Mouse (Mus musculus) testis, adult 2 months (tissue): ENCODE measurements at regions not wholly inside any gene's neighbourhood (a gene's known extent, or its start where the extent isn't known, plus 50 kb on each side); places are given as distances from the start of the nearest gene placed in this dataset.

Source experiments
- CTCF ChIP-seq: fragments of 200-500 bp; IDR thresholded peaks from 2 replicates; pipeline ENCODE4 v1.5.1; 2012; ENCODE audit warnings: low read depth, mild to moderate bottlenecking, inconsistent platforms, low read length, moderate library complexity; ENCODE audit not compliant: control insufficient read depth, insufficient read depth, insufficient replicate concordance
- POLR2A ChIP-seq: fragments of 200-500 bp; IDR thresholded peaks from 2 replicates; pipeline ENCODE4 v1.6.1; 2012; ENCODE audit warnings: low read depth, mild to moderate bottlenecking, inconsistent platforms, low read length, moderate library complexity; ENCODE audit not compliant: control insufficient read depth

DNA sequence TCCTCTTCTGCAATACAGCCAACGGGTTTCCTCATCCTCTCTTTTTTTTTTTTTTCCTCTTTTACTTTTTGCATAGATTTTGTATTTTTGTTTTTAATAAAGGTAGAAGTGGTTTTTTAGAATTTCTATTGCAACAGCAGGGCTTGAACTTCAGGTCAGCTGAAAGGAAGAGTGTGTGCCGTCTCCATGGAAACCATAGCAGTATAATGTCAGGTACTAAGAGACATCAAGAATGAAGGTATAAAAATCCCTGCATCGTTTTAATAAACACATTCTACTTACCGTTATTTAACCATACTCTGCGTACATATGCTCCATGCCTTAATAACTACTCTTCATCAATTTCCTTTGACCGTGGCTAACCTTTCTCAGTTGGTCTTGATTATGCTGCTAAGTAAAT is 390.0 kb downstream of the Rwdd3 start:
- TF ChIP-seq POLR2A (no peak), CTCF (no peak)
